In genomic region chr12:99973659-99974058, GRCm38 (mm10) we compare ENCODE assay signal across 10 mouse cellular contexts. TPM values are rescaled to one million over a fixed set of nuclear protein-coding genes. Genes with fewer than 3 reads are reported as not detected.
A peak's percentile ranks its signal among the peaks of the same experiment; 100 is the strongest.
DNase-seq lines count a peak whose midpoint lies in the region; ATAC-seq and TF ChIP-seq lines count a peak whose summit lies in the region.
"Had no signal": no experiment of that assay in that cellular context is flagged by ENCODE, and none has a peak within 500 bp of the region (broad histone marks: within the 10 kb centered on the region; RNA-seq: fewer than 3 reads in every experiment).

No protein-coding gene starts in this region.

- ATAC-seq in kidney, postnatal 0 days (replicated peaks; ENCODE audit: low FRiP score, low read depth), result no peak
- ATAC-seq in G1E (ENCODE audit: extremely low read depth, insufficient number of reproducible peaks, low FRiP score, poor library complexity, severe bottlenecking), result no peak
- no peak for ATAC-seq in liver, postnatal 0 days

- H3K36me3 ChIP-seq in kidney, postnatal 0 days (ENCODE audit: insufficient read depth, low read length), result no peaks in the 10 kb centered on the region
- no peaks in the 10 kb centered on the region for H3K36me3 ChIP-seq in G1E (replicated peaks)
- no peaks in the 10 kb centered on the region for H3K36me3 ChIP-seq in liver, postnatal 0 days (replicated peaks; ENCODE audit: insufficient read depth, low read length)
- H3K36me3 ChIP-seq: heart, embryonic 13.5 days had no signal

- H3K4me2 ChIP-seq in kidney, postnatal 0 days (ENCODE audit: low read length), result no peak overlapping the region
- H3K4me2 ChIP-seq in liver, postnatal 0 days (ENCODE audit: low read depth, low read length), result no peak overlapping the region
- H3K4me2 ChIP-seq: heart, embryonic 13.5 days had no signal

- no peaks in the 10 kb centered on the region for H3K4me1 ChIP-seq in kidney, postnatal 0 days (replicated peaks; ENCODE audit: insufficient read depth, low read length)
- H3K4me1 ChIP-seq in G1E (ENCODE audit: insufficient read depth, low read depth, low read length), result no peaks in the 10 kb centered on the region
- H3K4me1 ChIP-seq in liver, postnatal 0 days (ENCODE audit: insufficient read depth), result no peaks in the 10 kb centered on the region
- H3K4me1 ChIP-seq: heart, embryonic 13.5 days had no signal

- peak; percentile 43; the same call in 1 of the 2 replicates for TF ChIP-seq CTCF in kidney, postnatal 0 days (IDR thresholded peaks at IDR 0.05; ENCODE audit: low read depth)
- 0 out of 2 replicates have a peak, but pooled peaks have one; percentile 32 for TF ChIP-seq CTCF in G1E (IDR thresholded peaks at IDR 0.05; ENCODE audit: low read depth, low read length)
- peak; percentile 49 for TF ChIP-seq CTCF in liver, postnatal 0 days (IDR thresholded peaks at IDR 0.05; ENCODE audit: low read depth)

- no peaks in the 10 kb centered on the region for H3K9me3 ChIP-seq in kidney, postnatal 0 days (replicated peaks; ENCODE audit: low read length)
- H3K9me3 ChIP-seq in G1E (replicated peaks), result no peaks in the 10 kb centered on the region
- no peaks in the 10 kb centered on the region for H3K9me3 ChIP-seq in liver, postnatal 0 days (ENCODE audit: low read length)

- peaks cover 4% of the 10 kb centered on the region; the same call in 1 of the 2 replicates for H3K27me3 ChIP-seq in kidney, postnatal 0 days (ENCODE audit: insufficient read depth, low read length)
- H3K27me3 ChIP-seq in G1E (ENCODE audit: insufficient read depth, low read length), result peaks cover 18% of the 10 kb centered on the region
- peaks cover 12% of the 10 kb centered on the region; the same call in 1 of the 2 replicates for H3K27me3 ChIP-seq in liver, postnatal 0 days (ENCODE audit: insufficient read depth, low read length)

- TF ChIP-seq EP300 in liver, postnatal 0 days (IDR thresholded peaks at IDR 0.05; ENCODE audit: low read depth), result no peak

- 82% methylated on average over 1 of the region's 1 CpGs for WGBS in kidney, postnatal 0 days
- WGBS in liver, postnatal 0 days (ENCODE audit: insufficient replicate concordance), result 81% methylated on average over 1 of the region's 1 CpGs

- no peak for DNase-seq in kidney, postnatal 0 days (ENCODE audit: low spot score)
- no peak for DNase-seq in kidney, adult 8-10 months
- DNase-seq in A20 (ENCODE audit: low read depth, low spot score), result peak; percentile 66
- no peak for DNase-seq in G1E (ENCODE audit: low spot score)
- DNase-seq in liver, postnatal 0 days, result no peak
- no peak for DNase-seq in adrenal gland, adult 2 months
- DNase-seq in layer of hippocampus, adult 9-10 months (ENCODE audit: low spot score), result no peak
- no peak for DNase-seq in kidney, adult 11 months
- DNase-seq: lung, adult 18-20 months had no signal

- no peak overlapping the region for H3K27ac ChIP-seq in kidney, postnatal 0 days
- H3K27ac ChIP-seq in liver, postnatal 0 days (ENCODE audit: low read depth), result no peak overlapping the region
- H3K27ac ChIP-seq: heart, embryonic 13.5 days had no signal

- no peak overlapping the region for H3K9ac ChIP-seq in kidney, postnatal 0 days (ENCODE audit: low read depth, low read length)
- H3K9ac ChIP-seq in liver, postnatal 0 days (replicated peaks), result no peak overlapping the region
- H3K9ac ChIP-seq: heart, embryonic 13.5 days had no signal

- H3K4me3 ChIP-seq in kidney, postnatal 0 days (replicated peaks; ENCODE audit: low read depth, low read length), result no peak overlapping the region
- H3K4me3 ChIP-seq in G1E (ENCODE audit: low read depth, low read length), result no peak overlapping the region
- no peak overlapping the region for H3K4me3 ChIP-seq in liver, postnatal 0 days (ENCODE audit: low read depth, low read length)
- H3K4me3 ChIP-seq: heart, embryonic 13.5 days had no signal

RNA-seq across cellular contexts. Expression of gene Kcnk13, which starts 9.4 kb away (rescaled TPM):
- 0.11 and 0.16 TPM in 2 replicates for polyA plus RNA-seq in kidney, postnatal 0 days (2015; fragmentation: Nextera tagmentation; extraction: Ambion mirVana)
- total RNA-seq in G1E (2014; fragmentation: Nextera tagmentation) (not detected in 2 replicates), G1E (2017) (0.06 and 0.11 TPM in 2 replicates)
- not detected in 2 replicates for polyA plus RNA-seq in G1E (2012)
- polyA plus RNA-seq in liver, postnatal 0 days (2015; fragmentation: Nextera tagmentation; extraction: Ambion mirVana), result 1.3 TPM in 2 replicates
- under 1 TPM; 0.69 to 0.93 TPM for total RNA-seq in adrenal gland, adult 2 months (2021)
- 0.42 and 0.47 TPM in 2 replicates for polyA plus RNA-seq in adrenal gland, adult 2 months (2012; rRNA removed)
